24 mouse cellular contexts compared by ENCODE assay signal in the genomic region with DNA sequence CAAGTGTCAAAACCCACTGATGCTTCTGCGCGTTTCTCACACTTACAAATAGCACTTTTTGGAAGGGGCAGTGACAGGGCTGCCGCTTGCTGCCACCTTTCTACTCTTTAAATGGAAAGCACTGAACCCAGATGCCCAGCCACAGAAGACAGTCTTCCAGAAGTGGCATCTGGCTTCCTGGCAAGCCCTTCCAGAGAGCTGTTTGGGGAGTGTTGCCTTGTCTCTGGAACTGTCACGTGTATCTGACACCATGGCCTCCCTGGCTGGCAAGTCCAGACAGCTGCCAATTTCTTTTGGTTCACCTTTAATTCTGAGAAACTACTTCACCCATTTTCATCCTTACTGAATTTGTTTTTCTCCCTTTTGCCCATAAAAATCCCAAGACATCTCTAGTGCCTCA.
DNase-seq lines count a peak whose midpoint lies in the region; ATAC-seq lines count a peak whose summit lies in the region.
"Had no signal": no experiment of that assay in that cellular context is flagged by ENCODE, and none has a peak within 500 bp of the region (broad histone marks: within the 10 kb centered on the region; RNA-seq: fewer than 3 reads in every experiment).

No protein-coding gene starts in this region.

- H3K36me3 ChIP-seq in kidney, embryonic 16.5 days (ENCODE audit: insufficient read depth, low read length), result no peaks in the 10 kb centered on the region
- no peaks in the 10 kb centered on the region for H3K36me3 ChIP-seq in forebrain, embryonic 16.5 days (ENCODE audit: control insufficient read depth, insufficient read depth)
- H3K36me3 ChIP-seq: heart, embryonic 13.5 days; liver, embryonic 13.5 days; midbrain, embryonic 12.5 days had no signal

- peak; percentile 68 to 76 for DNase-seq in cerebellum, postnatal 10 days
- no peak for DNase-seq in cerebellum, adult 18-20 months
- no peak for DNase-seq in frontal cortex, postnatal 14 days (ENCODE audit: low spot score in 2 of 2)
- DNase-seq in kidney, adult 9 months, result peak; percentile 11
- no peak for DNase-seq in thymus, postnatal 36 days
- DNase-seq: adrenal gland, postnatal 10 days; cerebellum, adult 11-12 months; cerebellum, postnatal 36 days; gastrocnemius, postnatal 10 days; kidney, postnatal 25 days; liver, embryonic 13.5 days; lung, adult 18-20 months; lung, postnatal 4 days; thymus, adult 2 months had no signal

- peaks cover 8% of the 10 kb centered on the region; the same call in 1 of the 2 replicates for H3K4me1 ChIP-seq in kidney, embryonic 16.5 days (ENCODE audit: insufficient read depth, low read length)
- no peaks in the 10 kb centered on the region for H3K4me1 ChIP-seq in forebrain, embryonic 16.5 days (replicated peaks; ENCODE audit: control insufficient read depth, insufficient read depth, low read length)
- H3K4me1 ChIP-seq: heart, embryonic 13.5 days; liver, embryonic 13.5 days; midbrain, embryonic 12.5 days had no signal

- no peak overlapping the region for H3K9ac ChIP-seq in kidney, embryonic 16.5 days (replicated peaks; ENCODE audit: low read length)
- H3K9ac ChIP-seq in forebrain, embryonic 16.5 days (replicated peaks; ENCODE audit: low read depth, low read length), result no peak overlapping the region
- H3K9ac ChIP-seq: heart, embryonic 13.5 days; hindbrain, embryonic 14.5 days; liver, embryonic 13.5 days; midbrain, embryonic 12.5 days had no signal

- 79% methylated on average over 4 of the region's 4 CpGs for WGBS in kidney, embryonic 16.5 days
- WGBS in forebrain, embryonic 16.5 days, result 46% methylated on average over 4 of the region's 4 CpGs

- H3K4me3 ChIP-seq in kidney, embryonic 16.5 days (ENCODE audit: low read length), result no peak overlapping the region
- H3K4me3 ChIP-seq in forebrain, embryonic 16.5 days (replicated peaks; ENCODE audit: low read length), result no peak overlapping the region
- H3K4me3 ChIP-seq: heart, embryonic 13.5 days; left cerebral cortex, adult 2 months; liver, embryonic 13.5 days; midbrain, embryonic 12.5 days had no signal

- peak; percentile 66 for ATAC-seq in frontal cortex, adult (ENCODE audit: low TSS enrichment)
- ATAC-seq in kidney, embryonic 16.5 days (ENCODE audit: low FRiP score, low TSS enrichment), result no peak
- peak; percentile 67 for ATAC-seq in forebrain, embryonic 16.5 days
- ATAC-seq: lung, postnatal 0 days had no signal

- H3K4me2 ChIP-seq in kidney, embryonic 16.5 days (replicated peaks; ENCODE audit: low read depth, low read length), result no peak overlapping the region
- no peak overlapping the region for H3K4me2 ChIP-seq in forebrain, embryonic 16.5 days (ENCODE audit: low read length)
- H3K4me2 ChIP-seq: heart, embryonic 13.5 days; hindbrain, embryonic 14.5 days; liver, embryonic 13.5 days; midbrain, embryonic 12.5 days had no signal

- H3K9me3 ChIP-seq in kidney, embryonic 16.5 days (ENCODE audit: low read length), result no peaks in the 10 kb centered on the region
- H3K9me3 ChIP-seq in forebrain, embryonic 16.5 days (ENCODE audit: control insufficient read depth, low read length), result no peaks in the 10 kb centered on the region
- H3K9me3 ChIP-seq: heart, embryonic 13.5 days; liver, embryonic 13.5 days; megakaryocyte, embryonic 14.5 days; midbrain, embryonic 12.5 days had no signal

- no peak overlapping the region for H3K27ac ChIP-seq in kidney, embryonic 16.5 days (ENCODE audit: low read length)
- peak overlapping the region; percentile 48 for H3K27ac ChIP-seq in forebrain, embryonic 16.5 days (ENCODE audit: low read length)
- H3K27ac ChIP-seq: heart, embryonic 13.5 days; hindbrain, embryonic 14.5 days; left cerebral cortex, adult 2 months; liver, embryonic 13.5 days; midbrain, embryonic 12.5 days had no signal

- H3K27me3 ChIP-seq in kidney, embryonic 16.5 days (ENCODE audit: insufficient read depth, low read length), result no peaks in the 10 kb centered on the region
- no peaks in the 10 kb centered on the region for H3K27me3 ChIP-seq in forebrain, embryonic 16.5 days (replicated peaks; ENCODE audit: control insufficient read depth, insufficient read depth, low read length)
- H3K27me3 ChIP-seq: CH12.LX; heart, embryonic 13.5 days; liver, embryonic 13.5 days; megakaryocyte, embryonic 14.5 days; midbrain, embryonic 12.5 days had no signal

Comparison
In these comparisons a context has a peak if more than half of its experiments do, and no peak if none do; other contexts are left out.
1. DNase-seq: peak in cerebellum, postnatal 10 days (2 of 2) and kidney, adult 9 months (single experiment); none in cerebellum, adult 18-20 months (0 of 2), frontal cortex, postnatal 14 days (0 of 2) and thymus, postnatal 36 days (0 of 2).